Mouse (Mus musculus): ENCODE measurements at regions not wholly inside any gene's neighbourhood (a gene's known extent, or its start where the extent isn't known, plus 50 kb on each side); places are given as distances from the start of the nearest gene placed in this dataset.
A peak's percentile ranks its signal among the peaks of the same experiment; 100 is the strongest.

DNA sequence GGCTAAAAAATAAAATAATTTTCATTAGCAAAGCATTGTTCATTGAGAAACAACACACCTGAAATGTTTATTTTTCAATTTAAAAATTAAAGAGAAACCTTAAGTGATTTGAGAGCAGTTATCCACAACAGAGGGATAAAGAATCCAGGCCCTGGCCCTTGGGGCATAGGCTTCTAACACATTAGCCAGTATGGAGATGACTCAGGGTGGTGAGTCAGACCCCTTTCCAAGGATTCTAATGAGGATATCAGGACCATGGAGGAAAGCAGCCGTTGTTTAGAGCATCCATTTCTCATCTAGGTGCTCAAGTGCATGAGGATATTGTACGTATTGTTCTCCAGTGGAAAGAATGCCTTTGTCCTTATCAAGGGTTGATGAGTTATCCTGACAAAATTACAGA lies 335.6 kb upstream of the Ptger4 start:
- no peaks in the 10 kb centered on the region for H3K9me3 ChIP-seq

DNA sequence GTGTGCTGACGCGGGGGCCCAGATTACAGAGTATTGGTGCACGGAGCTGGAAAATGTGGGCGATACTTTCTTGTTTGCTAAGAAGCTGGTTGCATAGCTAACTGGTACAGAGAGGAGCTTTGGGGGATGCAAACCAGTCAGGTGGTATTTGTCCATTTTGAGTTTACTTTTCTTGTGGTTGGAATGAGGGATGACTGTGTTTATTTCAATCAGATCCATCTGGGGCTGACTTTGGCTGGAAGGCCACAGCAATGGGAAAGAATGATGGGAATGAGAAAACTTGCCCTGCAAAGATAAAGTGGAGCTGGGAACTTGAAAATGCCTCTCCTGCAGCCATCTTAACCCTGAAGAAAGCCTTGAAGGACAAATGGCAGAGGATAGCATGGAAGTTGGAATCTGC lies 336.4 kb upstream of the Ptger4 start:
- Histone ChIP-seq H3K36me3 (replicated peaks) (no peaks in the 10 kb centered on the region), H3K27ac (replicated peaks) (no peak overlapping the region), H3K9me3 (no peaks in the 10 kb centered on the region), H3K4me3 (no peak overlapping the region), H3K4me1 (no peaks in the 10 kb centered on the region), H3K27me3 (replicated peaks; ENCODE audit: low read depth, poor library complexity, severe bottlenecking) (no peaks in the 10 kb centered on the region)
- 95% methylated on average over 4 of the region's 4 CpGs for WGBS
- no peak for DNase-seq (ENCODE audit: low spot score)

More for the DNA sequence above, 335.6 kb upstream of the Ptger4 start:
- no peak overlapping the region for H3K4me3 ChIP-seq
- no peak overlapping the region for H3K27ac ChIP-seq (replicated peaks)
- no peaks in the 10 kb centered on the region for H3K36me3 ChIP-seq (replicated peaks)
- no peak for DNase-seq (ENCODE audit: low spot score)
- no peaks in the 10 kb centered on the region for H3K27me3 ChIP-seq (replicated peaks; ENCODE audit: low read depth, poor library complexity, severe bottlenecking)
- WGBS, result 84% methylated on average over 2 of the region's 2 CpGs
- H3K4me1 ChIP-seq, result no peaks in the 10 kb centered on the region

DNA sequence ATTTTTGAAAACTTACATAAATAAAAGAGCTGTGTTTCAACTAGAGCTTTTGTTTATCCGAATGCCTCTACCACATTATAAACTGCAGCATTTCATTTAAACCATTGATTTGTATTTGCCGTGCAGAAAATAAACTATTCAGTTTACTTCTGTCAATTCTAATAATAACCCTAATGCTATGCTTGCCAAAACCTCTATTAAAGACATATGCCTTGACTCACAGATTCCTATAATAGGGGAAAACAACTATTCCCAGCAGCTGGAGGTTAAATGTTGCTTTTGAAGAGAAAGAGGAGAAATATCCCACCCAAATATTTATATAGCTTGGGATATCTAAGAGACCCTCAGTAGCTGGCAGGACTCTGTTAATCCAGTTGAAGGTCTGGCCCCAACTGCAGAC lies 340.4 kb upstream of the Ptger4 start:
- Histone ChIP-seq H3K4me3 (no peak overlapping the region), H3K9me3 (no peaks in the 10 kb centered on the region), H3K4me1 (no peaks in the 10 kb centered on the region), H3K36me3 (replicated peaks) (no peaks in the 10 kb centered on the region), H3K27me3 (replicated peaks; ENCODE audit: low read depth, poor library complexity, severe bottlenecking) (no peaks in the 10 kb centered on the region), H3K27ac (replicated peaks) (no peak overlapping the region)
- 83% methylated on average over 2 of the region's 2 CpGs for WGBS
- no peak for DNase-seq (ENCODE audit: low spot score)

DNA sequence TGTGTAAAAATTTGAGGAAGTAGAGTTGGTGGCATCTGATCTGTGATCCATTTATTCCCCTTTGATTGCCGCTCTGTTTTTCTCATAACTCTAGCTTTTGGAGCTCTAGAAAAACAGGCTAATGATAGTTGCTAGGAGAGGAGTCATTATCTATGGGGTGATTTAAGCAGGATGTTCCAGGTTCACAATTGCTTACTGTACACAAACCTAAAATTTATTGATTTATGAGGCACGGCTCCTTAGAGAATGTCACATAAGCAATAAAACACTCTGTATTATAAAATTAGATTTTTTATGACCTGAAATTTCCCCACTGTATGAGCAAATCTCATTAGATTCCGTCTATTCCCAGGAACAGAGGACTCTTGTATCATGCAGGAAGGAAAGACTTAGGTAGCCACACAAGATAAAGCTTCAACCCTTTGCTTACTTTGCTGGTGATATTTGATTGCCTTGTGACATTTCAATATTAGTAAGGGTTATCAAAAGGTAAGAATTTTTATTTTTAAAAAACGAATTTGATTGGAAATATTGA lies 360.8 kb upstream of the Ptger4 start:
- Histone ChIP-seq H3K36me3 (replicated peaks) (no peaks in the 10 kb centered on the region), H3K9me3 (no peaks in the 10 kb centered on the region), H3K27ac (replicated peaks) (no peak overlapping the region), H3K27me3 (replicated peaks; ENCODE audit: low read depth, poor library complexity, severe bottlenecking) (no peaks in the 10 kb centered on the region), H3K4me3 (no peak overlapping the region), H3K4me1 (no peaks in the 10 kb centered on the region)
- DNase-seq (ENCODE audit: low spot score), result no peak
- WGBS, result 74% methylated on average over 4 of the region's 4 CpGs

DNA sequence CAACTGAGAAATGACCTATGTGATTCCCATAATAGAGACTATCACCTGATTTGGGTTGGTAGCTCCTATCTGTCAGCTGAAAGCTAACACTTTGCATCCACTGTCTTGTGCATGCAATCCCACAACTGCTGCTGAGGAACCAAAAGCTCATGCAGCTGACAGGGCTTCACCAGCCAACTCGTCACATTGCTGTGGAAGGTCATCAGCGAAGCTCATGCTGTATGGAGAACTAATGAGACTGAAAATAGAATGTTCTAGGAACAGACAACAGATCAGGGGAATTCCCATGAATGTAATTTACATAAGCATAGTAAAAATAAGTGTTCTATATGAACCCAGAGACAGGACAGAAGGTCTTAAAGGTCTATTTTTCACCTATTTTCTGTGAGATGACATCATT lies 363.5 kb upstream of the Ptger4 start:
- H3K36me3 ChIP-seq (replicated peaks), result no peaks in the 10 kb centered on the region

DNA sequence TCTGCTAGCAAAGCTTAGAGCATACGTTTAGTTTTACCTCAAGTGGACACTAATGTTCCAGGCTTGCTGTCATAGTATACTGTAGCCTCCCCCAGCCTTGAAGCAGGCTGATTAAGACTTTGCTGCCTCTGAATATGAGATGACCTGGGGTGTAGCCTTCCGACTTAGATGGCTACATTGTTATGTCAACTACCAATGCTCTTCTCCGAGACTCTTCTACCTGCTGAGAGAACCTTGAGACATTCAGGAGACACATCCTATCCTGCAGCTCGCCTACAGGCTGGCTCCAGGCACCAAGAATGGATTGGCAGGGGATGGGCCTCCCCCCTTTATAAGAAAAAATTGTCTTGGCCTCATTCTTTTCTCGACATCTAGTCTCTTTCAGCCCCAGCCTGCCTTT lies 379.0 kb upstream of the Ptger4 start:
- 81% methylated on average over 5 of the region's 5 CpGs for whole genome bisulfite sequencing
- DNase-seq (ENCODE audit: low spot score), result no peak
- H3K4me1 ChIP-seq, result no peaks in the 10 kb centered on the region
- no peaks in the 10 kb centered on the region for H3K27me3 ChIP-seq (replicated peaks; ENCODE audit: low read depth, poor library complexity, severe bottlenecking)
- no peaks in the 10 kb centered on the region for H3K36me3 ChIP-seq (replicated peaks)
- no peak overlapping the region for H3K27ac ChIP-seq (replicated peaks)
- no peak overlapping the region for H3K4me3 ChIP-seq
- H3K9me3 ChIP-seq, result no peaks in the 10 kb centered on the region

More for the DNA sequence above, 363.5 kb upstream of the Ptger4 start:
- no peak overlapping the region for H3K4me3 ChIP-seq
- no peaks in the 10 kb centered on the region for H3K4me1 ChIP-seq
- H3K9me3 ChIP-seq, result no peaks in the 10 kb centered on the region
- no peak for DNase-seq (ENCODE audit: low spot score)
- no peaks in the 10 kb centered on the region for H3K27me3 ChIP-seq (replicated peaks; ENCODE audit: low read depth, poor library complexity, severe bottlenecking)
- 89% methylated on average over 2 of the region's 2 CpGs for WGBS
- H3K27ac ChIP-seq (replicated peaks), result no peak overlapping the region

DNA sequence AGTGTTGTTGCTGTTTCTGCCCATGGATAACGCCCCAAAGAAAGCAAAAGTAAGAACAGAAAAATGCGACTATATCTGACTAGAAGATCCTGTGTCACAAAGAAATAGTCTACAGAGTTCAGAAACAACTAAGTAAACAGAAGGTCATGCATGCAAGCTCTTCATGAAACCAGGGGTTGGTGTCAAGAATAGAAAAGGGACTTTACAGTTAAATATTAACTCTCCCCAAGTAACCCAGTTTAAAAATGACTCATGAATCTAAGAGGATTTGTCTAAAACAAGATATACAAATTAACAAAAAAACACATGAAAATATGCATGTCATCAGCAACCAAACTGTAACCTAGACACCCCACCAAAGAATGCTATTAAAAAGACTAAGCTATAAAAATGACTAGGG lies 381.4 kb upstream of the Ptger4 start:
- no peaks in the 10 kb centered on the region for H3K36me3 ChIP-seq (replicated peaks)
- 86% methylated on average over 2 of the region's 2 CpGs for WGBS
- H3K4me3 ChIP-seq, result no peak overlapping the region
- no peak for DNase-seq (ENCODE audit: low spot score)
- H3K4me1 ChIP-seq, result no peaks in the 10 kb centered on the region
- H3K27ac ChIP-seq (replicated peaks), result no peak overlapping the region
- H3K9me3 ChIP-seq, result no peaks in the 10 kb centered on the region
- H3K27me3 ChIP-seq (replicated peaks; ENCODE audit: low read depth, poor library complexity, severe bottlenecking), result no peaks in the 10 kb centered on the region

DNA sequence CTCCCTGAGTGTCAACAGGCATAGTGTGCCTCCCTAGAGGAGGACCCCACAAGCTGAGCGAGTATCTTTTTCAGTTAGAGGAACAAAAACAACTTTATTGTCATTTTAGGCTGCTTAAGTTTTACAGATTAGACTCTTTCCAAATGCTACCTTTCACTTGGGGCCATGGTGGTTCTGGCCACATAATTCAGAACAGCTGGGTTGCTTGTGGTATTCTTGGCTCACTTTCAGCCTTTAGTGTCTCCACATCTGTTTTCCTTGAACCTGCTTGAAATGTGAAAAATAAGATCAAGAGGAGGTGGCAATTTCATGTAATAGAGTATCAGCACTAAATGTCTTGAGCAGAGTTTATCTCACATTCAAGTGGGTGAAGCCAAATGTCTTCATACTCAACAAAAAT lies 402.7 kb upstream of the Ptger4 start:
- H3K4me1 ChIP-seq, result no peaks in the 10 kb centered on the region
- peak; percentile 11 for DNase-seq (ENCODE audit: low spot score)
- no peaks in the 10 kb centered on the region for H3K9me3 ChIP-seq
- no peak overlapping the region for H3K4me3 ChIP-seq
- H3K27ac ChIP-seq (replicated peaks), result no peak overlapping the region
- H3K27me3 ChIP-seq (replicated peaks; ENCODE audit: low read depth, poor library complexity, severe bottlenecking), result no peaks in the 10 kb centered on the region
- 40% methylated on average over 1 of the region's 1 CpGs for WGBS
- no peaks in the 10 kb centered on the region for H3K36me3 ChIP-seq (replicated peaks)

DNA sequence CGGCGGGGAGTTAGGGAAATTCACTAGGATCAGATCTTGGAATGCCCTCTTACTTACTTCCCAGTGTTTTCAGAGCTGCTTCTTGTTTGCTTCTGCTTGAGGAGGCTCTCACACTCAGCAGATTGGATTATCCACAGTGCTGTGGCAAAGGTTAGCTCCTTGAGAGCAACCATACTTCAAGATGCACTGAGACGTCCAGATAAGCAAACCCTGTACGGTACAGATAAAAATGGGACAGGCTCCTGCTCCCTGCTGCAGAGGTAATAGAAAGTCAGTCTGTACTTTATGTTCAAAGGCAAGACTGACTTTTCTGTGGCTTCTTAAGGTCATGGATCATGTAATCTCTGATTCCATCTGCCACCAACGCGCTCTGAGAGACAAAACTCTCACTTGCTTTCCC lies 414.8 kb upstream of the Ptger4 start:
- Histone ChIP-seq H3K27ac (replicated peaks) (no peak overlapping the region), H3K9me3 (no peaks in the 10 kb centered on the region), H3K4me3 (no peak overlapping the region), H3K4me1 (no peaks in the 10 kb centered on the region), H3K36me3 (replicated peaks) (no peaks in the 10 kb centered on the region), H3K27me3 (replicated peaks; ENCODE audit: low read depth, poor library complexity, severe bottlenecking) (no peaks in the 10 kb centered on the region)
- 73% methylated on average over 6 of the region's 6 CpGs for WGBS
- DNase-seq (ENCODE audit: low spot score), result no peak

DNA sequence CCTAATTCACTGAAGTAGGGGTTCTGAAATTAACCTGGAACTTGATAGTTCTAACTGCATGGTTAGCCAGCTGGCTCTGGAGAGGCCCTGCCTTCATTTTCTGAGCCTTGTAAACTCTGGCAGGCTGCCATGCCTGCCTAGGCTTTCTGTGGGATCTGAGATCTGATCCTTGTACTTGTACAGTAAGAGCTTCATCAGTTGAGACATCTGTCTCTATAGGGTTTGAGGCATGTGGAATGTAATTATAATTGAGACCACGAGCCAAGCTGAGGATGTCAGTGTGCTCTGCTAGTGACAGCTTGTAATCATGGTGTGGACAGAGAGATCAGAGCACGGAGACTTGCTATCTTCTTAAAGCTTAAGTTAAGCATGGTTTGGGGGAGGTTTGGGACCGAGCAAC lies 416.8 kb upstream of the Ptger4 start:
- no peaks in the 10 kb centered on the region for H3K27me3 ChIP-seq (replicated peaks; ENCODE audit: low read depth, poor library complexity, severe bottlenecking)
- DNase-seq (ENCODE audit: low spot score), result no peak
- no peaks in the 10 kb centered on the region for H3K4me1 ChIP-seq
- H3K9me3 ChIP-seq, result no peaks in the 10 kb centered on the region
- H3K27ac ChIP-seq (replicated peaks), result no peak overlapping the region
- WGBS, result 81% methylated on average over 3 of the region's 3 CpGs
- no peaks in the 10 kb centered on the region for H3K36me3 ChIP-seq (replicated peaks)
- no peak overlapping the region for H3K4me3 ChIP-seq

DNA sequence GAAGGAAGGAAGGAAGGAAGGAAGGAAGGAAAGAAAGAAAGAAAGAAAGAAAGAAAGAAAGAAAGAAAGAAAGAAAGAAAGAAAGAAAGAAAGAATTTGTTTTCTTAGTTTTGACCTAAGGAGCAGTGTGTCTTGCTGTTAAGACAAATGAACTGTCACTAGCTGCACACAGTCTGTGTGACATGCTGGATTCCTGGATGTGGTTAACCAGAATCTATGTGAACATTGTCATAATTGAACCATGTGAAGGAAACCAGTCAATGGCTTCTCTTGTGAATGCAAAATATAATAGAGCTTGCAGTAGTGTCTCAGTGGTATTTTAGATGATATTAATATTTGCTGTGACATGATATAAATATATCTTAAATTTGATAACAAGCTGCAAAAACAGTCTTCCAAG lies 427.8 kb upstream of the Ptger4 start:
- no peaks in the 10 kb centered on the region for H3K36me3 ChIP-seq (replicated peaks)
- no peak overlapping the region for H3K4me3 ChIP-seq
- H3K27me3 ChIP-seq (replicated peaks; ENCODE audit: low read depth, poor library complexity, severe bottlenecking), result no peaks in the 10 kb centered on the region
- no peaks in the 10 kb centered on the region for H3K9me3 ChIP-seq
- H3K4me1 ChIP-seq, result no peaks in the 10 kb centered on the region
- H3K27ac ChIP-seq (replicated peaks), result no peak overlapping the region
- DNase-seq (ENCODE audit: low spot score), result no peak

DNA sequence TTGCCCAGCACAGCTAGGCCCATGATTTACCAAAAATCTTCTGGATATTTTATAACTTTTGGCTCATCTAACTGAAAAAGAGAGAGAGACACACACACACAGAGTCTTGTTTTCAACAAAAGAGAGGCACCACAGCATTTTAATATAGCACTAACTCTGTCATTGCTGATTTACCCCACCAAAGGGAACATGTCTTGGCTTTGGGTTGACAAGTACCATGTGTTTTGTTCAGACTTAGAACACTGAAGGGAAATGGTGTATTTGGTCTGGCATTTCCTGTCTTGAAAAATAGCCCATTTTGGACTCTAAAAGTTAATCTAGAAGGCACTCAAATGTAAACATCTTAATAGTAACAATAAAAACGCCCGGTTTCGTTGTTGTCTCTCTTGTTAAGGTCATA lies 432.7 kb upstream of the Ptger4 start:
- no peak overlapping the region for H3K4me3 ChIP-seq
- H3K9me3 ChIP-seq, result no peaks in the 10 kb centered on the region
- no peak for DNase-seq (ENCODE audit: low spot score)
- 80% methylated on average over 3 of the region's 3 CpGs for WGBS
- H3K36me3 ChIP-seq (replicated peaks), result no peaks in the 10 kb centered on the region
- no peaks in the 10 kb centered on the region for H3K27me3 ChIP-seq (replicated peaks; ENCODE audit: low read depth, poor library complexity, severe bottlenecking)
- no peaks in the 10 kb centered on the region for H3K4me1 ChIP-seq
- no peak overlapping the region for H3K27ac ChIP-seq (replicated peaks)

DNA sequence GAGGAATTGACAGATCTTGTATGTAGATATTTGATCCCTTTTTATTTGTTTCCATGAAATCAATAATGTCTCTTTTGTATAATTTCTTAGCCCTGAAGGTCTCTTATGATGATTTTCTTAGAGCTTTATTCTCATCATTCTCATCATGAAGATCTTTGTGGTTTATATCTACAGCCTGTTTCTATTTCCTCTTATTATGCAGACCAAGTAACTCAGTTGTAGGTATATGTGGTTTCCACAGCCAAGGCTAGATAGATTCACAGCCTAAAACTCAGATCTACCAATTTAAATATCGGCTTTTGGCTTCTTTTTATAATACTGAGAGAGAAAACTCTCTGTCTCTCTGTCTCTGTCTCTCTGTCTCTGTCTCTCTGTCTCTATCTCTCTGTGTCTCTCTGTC lies 449.8 kb upstream of the Ptger4 start:
- Histone ChIP-seq H3K36me3 (replicated peaks) (no peaks in the 10 kb centered on the region), H3K4me1 (no peaks in the 10 kb centered on the region), H3K27ac (replicated peaks) (no peak overlapping the region), H3K9me3 (no peaks in the 10 kb centered on the region), H3K27me3 (replicated peaks; ENCODE audit: low read depth, poor library complexity, severe bottlenecking) (no peaks in the 10 kb centered on the region), H3K4me3 (no peak overlapping the region)
- WGBS, result 78% methylated on average over 1 of the region's 1 CpGs
- no peak for DNase-seq (ENCODE audit: low spot score)

DNA sequence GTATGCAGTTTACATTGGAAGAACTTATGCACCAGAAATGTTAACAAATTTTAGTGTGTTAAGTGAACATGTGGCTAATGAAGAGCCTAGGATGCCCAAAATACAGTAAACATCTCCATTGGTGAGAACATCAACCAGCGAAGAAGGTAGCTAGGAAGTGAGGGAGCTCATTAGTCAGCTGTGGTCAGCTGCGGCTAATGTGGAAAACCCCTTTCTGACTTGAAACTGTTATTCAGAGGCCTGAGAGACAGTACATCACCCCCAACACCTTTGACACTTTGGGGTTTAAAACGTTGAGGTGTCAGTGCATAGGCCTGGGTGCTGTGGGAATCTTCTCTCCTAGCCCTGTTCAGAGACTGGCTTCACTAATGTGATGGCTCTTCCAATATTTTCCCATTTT lies 451.0 kb upstream of the Ptger4 start:
- no peaks in the 10 kb centered on the region for H3K9me3 ChIP-seq
- DNase-seq (ENCODE audit: low spot score), result no peak
- WGBS, result 82% methylated on average over 3 of the region's 3 CpGs

More for the DNA sequence above, 451.0 kb upstream of the Ptger4 start:
- Histone ChIP-seq H3K4me1 (no peaks in the 10 kb centered on the region), H3K27ac (replicated peaks) (no peak overlapping the region), H3K4me3 (no peak overlapping the region), H3K36me3 (replicated peaks) (no peaks in the 10 kb centered on the region), H3K27me3 (replicated peaks; ENCODE audit: low read depth, poor library complexity, severe bottlenecking) (no peaks in the 10 kb centered on the region)
